In genomic region chr17:30007883-30008282, GRCm38 (mm10) we compare ENCODE assay signal across 10 mouse cellular contexts. TPM values are rescaled to one million over a fixed set of nuclear protein-coding genes. Genes with fewer than 3 reads are reported as not detected.
DNase-seq lines count a peak whose midpoint lies in the region; ATAC-seq and TF ChIP-seq lines count a peak whose summit lies in the region.
"Had no signal": no experiment of that assay in that cellular context is flagged by ENCODE, and none has a peak within 500 bp of the region (broad histone marks: within the 10 kb centered on the region; RNA-seq: fewer than 3 reads in every experiment).

No protein-coding gene starts in this region.

- TF ChIP-seq POLR2A in thymus, adult 2 months (IDR thresholded peaks at IDR 0.05; ENCODE audit: control insufficient read depth, extremely low read depth, insufficient read depth, low read length, poor library complexity) = no peak

- peak overlapping the region; percentile 80 for H3K4me2 ChIP-seq in forebrain, embryonic 13.5 days
- peak overlapping the region; percentile 77 for H3K4me2 ChIP-seq in neural tube, embryonic 12.5 days (replicated peaks)
- peak overlapping the region; percentile 37 for H3K4me2 ChIP-seq in liver, embryonic 15.5 days

- peaks cover 44% of the 10 kb centered on the region for H3K4me1 ChIP-seq in forebrain, embryonic 13.5 days
- peaks cover 55% of the 10 kb centered on the region for H3K4me1 ChIP-seq in forebrain, embryonic 10.5 days
- H3K4me1 ChIP-seq in neural tube, embryonic 12.5 days = peaks cover 36% of the 10 kb centered on the region
- H3K4me1 ChIP-seq in liver, embryonic 15.5 days (replicated peaks) = peaks cover 55% of the 10 kb centered on the region
- H3K4me1 ChIP-seq in thymus, adult 2 months (replicated peaks; ENCODE audit: control insufficient read depth, insufficient read depth, low read length) = peaks cover 19% of the 10 kb centered on the region

- no peaks in the 10 kb centered on the region for H3K9me3 ChIP-seq in forebrain, embryonic 13.5 days (replicated peaks)
- H3K9me3 ChIP-seq in forebrain, embryonic 10.5 days = peaks cover 5% of the 10 kb centered on the region; the same call in 1 of the 2 replicates
- H3K9me3 ChIP-seq in neural tube, embryonic 12.5 days = no peaks in the 10 kb centered on the region
- H3K9me3 ChIP-seq in liver, embryonic 15.5 days (replicated peaks) = no peaks in the 10 kb centered on the region

- H3K4me3 ChIP-seq in forebrain, embryonic 13.5 days = no peak overlapping the region
- no peak overlapping the region for H3K4me3 ChIP-seq in forebrain, embryonic 10.5 days
- peak overlapping the region; percentile 7; the same call in 1 of the 2 replicates for H3K4me3 ChIP-seq in neural tube, embryonic 12.5 days
- H3K4me3 ChIP-seq in liver, embryonic 15.5 days (replicated peaks) = no peak overlapping the region; the same call in 1 of the 2 replicates
- no peak overlapping the region for H3K4me3 ChIP-seq in thymus, adult 2 months (ENCODE audit: control insufficient read depth, insufficient read depth, low read length)

- H3K27me3 ChIP-seq in forebrain, embryonic 13.5 days = no peaks in the 10 kb centered on the region
- no peaks in the 10 kb centered on the region for H3K27me3 ChIP-seq in forebrain, embryonic 10.5 days (ENCODE audit: poor library complexity, severe bottlenecking)
- no peaks in the 10 kb centered on the region for H3K27me3 ChIP-seq in neural tube, embryonic 12.5 days (replicated peaks)
- H3K27me3 ChIP-seq in liver, embryonic 15.5 days = no peaks in the 10 kb centered on the region
- H3K27me3 ChIP-seq in thymus, adult 2 months (ENCODE audit: control insufficient read depth, insufficient read depth, low read length) = no peaks in the 10 kb centered on the region

- H3K27ac ChIP-seq in forebrain, embryonic 13.5 days = 0 out of 2 replicates have a peak overlapping the region, but pooled peaks have one; percentile 1
- no peak overlapping the region for H3K27ac ChIP-seq in forebrain, embryonic 10.5 days
- H3K27ac ChIP-seq in neural tube, embryonic 12.5 days = no peak overlapping the region
- H3K27ac ChIP-seq in liver, embryonic 15.5 days (replicated peaks) = peak overlapping the region; percentile 55; the same call in 1 of the 2 replicates
- H3K27ac ChIP-seq in thymus, adult 2 months (ENCODE audit: control insufficient read depth, insufficient read depth, low read length) = no peak overlapping the region

- H3K36me3 ChIP-seq in forebrain, embryonic 13.5 days (ENCODE audit: poor library complexity, severe bottlenecking) = peaks cover 7% of the 10 kb centered on the region
- H3K36me3 ChIP-seq in forebrain, embryonic 10.5 days (replicated peaks) = peaks cover 42% of the 10 kb centered on the region
- no peaks in the 10 kb centered on the region for H3K36me3 ChIP-seq in neural tube, embryonic 12.5 days
- no peaks in the 10 kb centered on the region for H3K36me3 ChIP-seq in liver, embryonic 15.5 days (replicated peaks)
- H3K36me3 ChIP-seq in thymus, adult 2 months (ENCODE audit: control insufficient read depth, insufficient read depth, low read length) = no peaks in the 10 kb centered on the region

- TF ChIP-seq CTCF in thymus, adult 2 months (IDR thresholded peaks at IDR 0.05; ENCODE audit: borderline replicate concordance, control insufficient read depth, extremely low read depth, insufficient read depth, low read length, poor library complexity) = no peak

- 90% methylated on average over 6 of the region's 6 CpGs for WGBS in forebrain, embryonic 13.5 days
- WGBS in forebrain, embryonic 10.5 days = 90% methylated on average over 6 of the region's 6 CpGs
- 89% methylated on average over 6 of the region's 6 CpGs for WGBS in neural tube, embryonic 12.5 days
- 64% methylated on average over 6 of the region's 6 CpGs for WGBS in liver, embryonic 15.5 days (ENCODE audit: insufficient replicate concordance)
- WGBS in thymus, adult 2 months = 87% methylated on average over 6 of the region's 6 CpGs

- DNase-seq in forebrain, embryonic 10.5 days (ENCODE audit: extremely low spot score, low spot score) = no peak
- no peak for DNase-seq in neural tube, embryonic 10.5 days (ENCODE audit: extremely low spot score, low spot score)
- no peak for DNase-seq in thymus, postnatal 10 days (ENCODE audit: low spot score in 2 of 2)
- DNase-seq in lung, postnatal 25 days (ENCODE audit: low spot score) = no peak
- no peak for DNase-seq in thymus, adult 2 months
- DNase-seq: gastrocnemius, postnatal 10 days; thymus, postnatal 14 days had no signal

- 0 out of 2 replicates have a peak overlapping the region, but pooled peaks have one; percentile 34 for H3K9ac ChIP-seq in forebrain, embryonic 13.5 days
- H3K9ac ChIP-seq in neural tube, embryonic 12.5 days = no peak overlapping the region
- no peak overlapping the region for H3K9ac ChIP-seq in liver, embryonic 15.5 days

- no peak for ATAC-seq in forebrain, embryonic 13.5 days
- ATAC-seq in neural tube, embryonic 12.5 days (ENCODE audit: low FRiP score, low read depth) = no peak
- ATAC-seq in liver, embryonic 15.5 days (ENCODE audit: insufficient read depth) = no peak

RNA-seq across cellular contexts. Expression of gene Zfand3, which starts 3.4 kb away (rescaled TPM):
- polyA plus RNA-seq in forebrain, embryonic 13.5 days (2015; fragmentation: Nextera tagmentation; extraction: Ambion mirVana) = 63.3 and 76.7 TPM in 2 replicates
- polyA plus RNA-seq in forebrain, embryonic 10.5 days (2016; fragmentation: Nextera tagmentation; extraction: Ambion mirVana) = 64.8 and 71.3 TPM in 2 replicates
- 88.4 and 94.2 TPM in 2 replicates for polyA plus RNA-seq in neural tube, embryonic 12.5 days (2016; fragmentation: Nextera tagmentation; extraction: Ambion mirVana)
- 15.4 and 15.6 TPM in 2 replicates for polyA plus RNA-seq in liver, embryonic 15.5 days (2015; fragmentation: Nextera tagmentation; extraction: Ambion mirVana)
- polyA plus RNA-seq in thymus, adult 2 months (2012; rRNA removed) = 67.3 and 75.6 TPM in 2 replicates

RNA-seq across cellular contexts. Expression of gene Mdga1, which starts 38.0 kb away (rescaled TPM):
- polyA plus RNA-seq in forebrain, embryonic 13.5 days (2015; fragmentation: Nextera tagmentation; extraction: Ambion mirVana) = 7.4 and 8.0 TPM in 2 replicates
- polyA plus RNA-seq in forebrain, embryonic 10.5 days (2016; fragmentation: Nextera tagmentation; extraction: Ambion mirVana) = 2.3 and 3.0 TPM in 2 replicates
- 7.0 and 8.4 TPM in 2 replicates for polyA plus RNA-seq in neural tube, embryonic 12.5 days (2016; fragmentation: Nextera tagmentation; extraction: Ambion mirVana)
- 1.1 and 2.4 TPM in 2 replicates for polyA plus RNA-seq in liver, embryonic 15.5 days (2015; fragmentation: Nextera tagmentation; extraction: Ambion mirVana)
- 11.8 and 16.1 TPM in 2 replicates for polyA plus RNA-seq in thymus, adult 2 months (2012; rRNA removed)

Comparison
In these comparisons a context has a peak if more than half of its experiments do, and no peak if none do; other contexts are left out.
1. H3K27ac ChIP-seq: peak in forebrain, embryonic 13.5 days (single experiment) and liver, embryonic 15.5 days (single experiment); none in forebrain, embryonic 10.5 days (single experiment), neural tube, embryonic 12.5 days (single experiment) and thymus, adult 2 months (single experiment).
2. Peak in every context shown above with its lines, with median percentiles within 50 percentile points of each other: H3K4me2 ChIP-seq.